Mouse (Mus musculus) MEL (cell line): ENCODE measurements at regions not wholly inside any gene's neighbourhood (a gene's known extent, or its start where the extent isn't known, plus 50 kb on each side); places are given as distances from the start of the nearest gene placed in this dataset.

Experiments
- DNase-seq: peaks from one replicate; pipeline ENCODE4 v3.0.0; 2011; ENCODE audit warnings: low read depth, low spot score
- H3K27ac ChIP-seq: 2 replicates; pipeline ENCODE4 v1.5.1; 2012; ENCODE audit warnings: low read depth, mild to moderate bottlenecking, control low read depth, low read length, moderate library complexity; ENCODE audit not compliant: control insufficient read depth
- H3K27me3 ChIP-seq, 2 experiments: fragments of 150-350 bp in 1 of 2; sonication (generic) in 1 of 2; 2 replicates each; pipeline ENCODE4 v1.6.1; 2012; ENCODE audit warnings: low read length in 2 of 2, mild to moderate bottlenecking in 2 of 2, improper control_type of control experiment in 1 of 2, moderate library complexity in 1 of 2; ENCODE audit not compliant: insufficient read depth in 2 of 2, control insufficient read depth in 1 of 2
- H3K36me3 ChIP-seq, 2 experiments: 2 replicates each; pipeline ENCODE4 v1.6.1; 2012 to 2014; ENCODE audit warnings: low read length in 2 of 2, improper control_type of control experiment in 1 of 2, inconsistent platforms in 1 of 2, mild to moderate bottlenecking in 1 of 2; ENCODE audit not compliant: insufficient read depth in 2 of 2, control insufficient read depth in 1 of 2
- H3K4me1 ChIP-seq, 2 experiments: fragments of 150-350 bp in 1 of 2; sonication (generic) in 1 of 2; 2 replicates each; pipeline ENCODE4 v1.6.1; 2012; ENCODE audit warnings: low read length in 2 of 2, improper control_type of control experiment in 1 of 2, mild to moderate bottlenecking in 1 of 2; ENCODE audit not compliant: insufficient read depth in 2 of 2, control insufficient read depth in 1 of 2
- H3K4me3 ChIP-seq, 2 experiments: fragments of 150-350 bp in 1 of 2; sonication (generic) in 1 of 2; 2 replicates each; pipeline ENCODE4 v1.5.1; 2012; ENCODE audit warnings: low read depth in 2 of 2, low read length in 2 of 2, mild to moderate bottlenecking in 2 of 2, moderate library complexity in 2 of 2, control low read depth in 1 of 2, improper control_type of control experiment in 1 of 2; ENCODE audit not compliant: control insufficient read depth in 1 of 2, insufficient read depth in 1 of 2
- H3K79me2 ChIP-seq: 2 replicates; pipeline ENCODE4 v1.6.1; 2012; ENCODE audit warnings: mild to moderate bottlenecking, low read length, moderate library complexity; ENCODE audit not compliant: control insufficient read depth, poor library complexity, insufficient read depth
- H3K9ac ChIP-seq: 2 replicates; pipeline ENCODE4 v1.6.1; 2012; ENCODE audit warnings: low read depth, mild to moderate bottlenecking, control low read depth, low read length, moderate library complexity; ENCODE audit not compliant: control insufficient read depth, poor library complexity, severe bottlenecking
- H3K9me3 ChIP-seq: fragments of 150-350 bp; sonication (generic); replicated peaks from 2 replicates; pipeline ENCODE4 v1.6.1; 2012; ENCODE audit warnings: mild to moderate bottlenecking, low read length, improper control_type of control experiment, moderate library complexity; ENCODE audit not compliant: insufficient read depth
- BHLHE40 ChIP-seq: IDR thresholded peaks from 2 replicates; pipeline ENCODE4 v1.6.1; 2012; ENCODE audit warnings: low read depth, mild to moderate bottlenecking, inconsistent platforms, low read length, improper control_type of control experiment, borderline replicate concordance
- CHD1 ChIP-seq: IDR thresholded peaks from 2 replicates; pipeline ENCODE4 v1.6.1; 2012; ENCODE audit warnings: low read depth, mild to moderate bottlenecking, inconsistent platforms, low read length, improper control_type of control experiment
- CHD2 ChIP-seq: IDR thresholded peaks from 2 replicates; pipeline ENCODE4 v1.6.1; 2011; ENCODE audit warnings: low read length, improper control_type of control experiment
- E2F4 ChIP-seq: IDR thresholded peaks from 2 replicates; pipeline ENCODE4 v1.6.1; 2011; ENCODE audit warnings: low read depth, low read length, improper control_type of control experiment, borderline replicate concordance
- GABPA ChIP-seq: IDR thresholded peaks from 2 replicates; pipeline ENCODE4 v1.6.1; 2012; ENCODE audit warnings: low read depth, mild to moderate bottlenecking, inconsistent platforms, low read length, improper control_type of control experiment, moderate library complexity
- GATA1 ChIP-seq: IDR thresholded peaks from 2 replicates; pipeline ENCODE4 v1.6.1; 2011; ENCODE audit warnings: low read depth, low read length, improper control_type of control experiment
- JUND ChIP-seq: IDR thresholded peaks from 2 replicates; pipeline ENCODE4 v1.6.1; 2011; ENCODE audit warnings: low read depth, mild to moderate bottlenecking, improper control_type of control experiment, low read length
- KAT2A ChIP-seq: conservative IDR thresholded peaks from 2 replicates; pipeline ENCODE4 v1.6.1; 2012; ENCODE audit warnings: low read depth, low read length, improper control_type of control experiment, inconsistent platforms
- MAX ChIP-seq: IDR thresholded peaks from 2 replicates; pipeline ENCODE4 v1.6.1; 2011; ENCODE audit warnings: low read length, improper control_type of control experiment
- MEF2A ChIP-seq: IDR thresholded peaks from 2 replicates; pipeline ENCODE4 v1.6.1; 2014; ENCODE audit warnings: low read depth, mild to moderate bottlenecking, inconsistent platforms, low read length, improper control_type of control experiment; ENCODE audit not compliant: poor library complexity, insufficient replicate concordance, severe bottlenecking; ENCODE audit errors: extremely low read depth
- MXI1 ChIP-seq: IDR thresholded peaks from 2 replicates; pipeline ENCODE4 v1.6.1; 2011; ENCODE audit warnings: mild to moderate bottlenecking, low read depth, low read length, improper control_type of control experiment
- MYC ChIP-seq: IDR thresholded peaks from 2 replicates; pipeline ENCODE4 v1.6.1; 2011; ENCODE audit warnings: low read depth, mild to moderate bottlenecking, low read length, improper control_type of control experiment, moderate library complexity
- POLR2A ChIP-seq, 2 experiments: IDR thresholded peaks; 2 replicates each; pipeline ENCODE4 v1.6.1; 2011 to 2012; ENCODE audit warnings: low read length in 2 of 2, mild to moderate bottlenecking in 2 of 2, control low read depth in 1 of 2, improper control_type of control experiment in 1 of 2, low read depth in 1 of 2, moderate library complexity in 1 of 2; ENCODE audit not compliant: control insufficient read depth in 1 of 2, insufficient read depth in 1 of 2, poor library complexity in 1 of 2
- POLR2AphosphoS2 ChIP-seq: IDR thresholded peaks from 2 replicates; pipeline ENCODE4 v1.6.1; 2011; ENCODE audit warnings: low read length, improper control_type of control experiment
- POLR2AphosphoS5 ChIP-seq: IDR thresholded peaks from 2 replicates; pipeline ENCODE4 v1.6.1; 2012; ENCODE audit warnings: low read depth, borderline replicate concordance, mild to moderate bottlenecking, inconsistent platforms, low read length, moderate library complexity, mixed read lengths
- RAD21 ChIP-seq: IDR thresholded peaks from 2 replicates; pipeline ENCODE4 v1.6.1; 2011; ENCODE audit warnings: mild to moderate bottlenecking, low read depth, low read length, improper control_type of control experiment
- TCF12 ChIP-seq: IDR thresholded peaks from 2 replicates; pipeline ENCODE4 v1.6.1; 2014; ENCODE audit warnings: low read depth, mild to moderate bottlenecking, inconsistent platforms, low read length, improper control_type of control experiment, moderate library complexity
- ZKSCAN1 ChIP-seq: IDR thresholded peaks from 2 replicates; pipeline ENCODE4 v1.6.1; 2012; ENCODE audit warnings: low read depth, mild to moderate bottlenecking, inconsistent platforms, low read length, improper control_type of control experiment, moderate library complexity
- ZMIZ1 ChIP-seq: IDR thresholded peaks from 2 replicates; pipeline ENCODE4 v1.6.1; 2012; ENCODE audit warnings: low read depth, mild to moderate bottlenecking, inconsistent platforms, low read length, improper control_type of control experiment, moderate library complexity

- H3K4me3 ChIP-seq: no peak overlapping the region
- H3K27ac ChIP-seq: no peak overlapping the region
- TF ChIP-seq ZMIZ1: no peak
- no peak for TF ChIP-seq CHD2
- TF ChIP-seq CHD1: no peak
- no peak for TF ChIP-seq POLR2A (IDR thresholded peaks at IDR 0.05; ENCODE audit: control insufficient read depth in 1 of 2, insufficient read depth in 1 of 2, low read depth in 1 of 2, low read length in 2 of 2, poor library complexity in 1 of 2)
- no peak for TF ChIP-seq RAD21
- no peak for TF ChIP-seq POLR2AphosphoS2
- no peak for TF ChIP-seq MYC
- TF ChIP-seq KAT2A: no peak
- no peak for TF ChIP-seq MEF2A
- no peak for TF ChIP-seq ZKSCAN1
- TF ChIP-seq BHLHE40: no peak
Observed at GRCm38 (mm10) chr13:59952116-59952515, 129.2 kb upstream of the Tut7 start.

GRCm38 (mm10) chr13:59950281-59950680, 127.3 kb upstream of the Tut7 start:
- Histone ChIP-seq H3K27me3 (no peaks in the 10 kb centered on the region; a peak in 1 of 4 replicates), H3K9ac (no peak overlapping the region), H3K4me3 (no peak overlapping the region), H3K79me2 (no peaks in the 10 kb centered on the region), H3K9me3 (no peaks in the 10 kb centered on the region), H3K4me1 (no peaks in the 10 kb centered on the region), H3K27ac (no peak overlapping the region), H3K36me3 (no peaks in the 10 kb centered on the region)
- DNase-seq: no peak
- no peak for TF ChIP-seq POLR2AphosphoS5
- TF ChIP-seq POLR2AphosphoS2: no peak
- TF ChIP-seq GATA1: no peak
- no peak for TF ChIP-seq JUND
- no peak for TF ChIP-seq E2F4
- TF ChIP-seq MAX: no peak
- no peak for TF ChIP-seq TCF12
- TF ChIP-seq GABPA: no peak
- no peak for TF ChIP-seq MXI1

More at GRCm38 (mm10) chr13:59952116-59952515, 129.2 kb upstream of the Tut7 start:
- Histone ChIP-seq H3K27me3 (no peaks in the 10 kb centered on the region; a peak in 1 of 4 replicates), H3K36me3 (no peaks in the 10 kb centered on the region), H3K4me1 (no peaks in the 10 kb centered on the region), H3K9me3 (no peaks in the 10 kb centered on the region), H3K9ac (no peak overlapping the region), H3K79me2 (no peaks in the 10 kb centered on the region)
- no peak for DNase-seq
